Mouse (Mus musculus) kidney, postnatal 14 days (tissue): ENCODE results near the gene Arhgap15.

Source experiments
- DNase-seq: peaks from one replicate; pipeline ENCODE4 v3.0.0; 2022; ENCODE audit warnings: mixed read lengths

The Arhgap15 gene

GRCm38 (mm10) chr2:44192058-44192457 is 443.4 kb downstream of the Arhgap15 start:
- DNase-seq = no peak

DNA sequence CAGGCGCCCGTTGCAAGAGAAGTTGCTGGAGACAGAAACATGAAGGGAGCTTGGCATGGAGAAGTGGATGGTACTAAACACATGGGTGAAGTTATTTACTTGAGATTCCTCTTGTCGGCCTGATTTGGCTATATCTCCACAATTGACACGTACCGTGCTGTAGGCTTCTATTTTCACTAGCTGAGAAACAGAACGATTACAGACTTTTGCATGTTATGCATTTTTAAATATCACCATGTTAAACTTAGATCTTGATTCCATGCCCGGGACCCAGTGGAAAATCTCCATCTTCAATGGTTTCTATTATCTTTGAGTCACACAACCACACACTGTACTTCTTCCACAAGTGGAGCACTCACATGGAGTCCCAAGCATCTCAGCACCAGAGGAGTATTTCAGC is 466.9 kb downstream of the Arhgap15 start:
- no peak for DNase-seq

GRCm38 (mm10) chr2:44217811-44218210 is 469.2 kb downstream of the Arhgap15 start:
- DNase-seq = no peak

DNA sequence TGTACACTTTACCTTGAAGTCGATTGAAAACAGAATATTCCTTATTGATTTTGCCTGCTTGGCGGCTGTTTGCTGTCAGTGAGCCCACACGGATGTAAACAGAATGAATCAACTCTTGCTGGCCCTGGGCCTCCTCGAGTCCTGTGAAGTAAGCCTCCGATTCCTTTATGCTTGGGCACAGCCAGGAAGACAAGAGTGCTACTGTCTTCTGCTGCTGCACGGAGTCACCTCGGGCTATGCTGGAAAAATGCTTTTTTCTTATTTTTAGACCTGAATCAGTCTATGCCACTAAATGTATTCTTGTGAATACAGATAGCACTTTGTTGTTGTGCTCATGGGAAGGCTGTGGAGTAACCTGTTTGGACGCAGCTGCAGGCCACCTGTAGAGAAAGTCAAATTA is 469.7 kb downstream of the Arhgap15 start:
- DNase-seq = no peak

- DNase-seq = no peak
Measured at GRCm38 (mm10) chr2:44221686-44222085, 473.1 kb downstream of the Arhgap15 start.

DNA sequence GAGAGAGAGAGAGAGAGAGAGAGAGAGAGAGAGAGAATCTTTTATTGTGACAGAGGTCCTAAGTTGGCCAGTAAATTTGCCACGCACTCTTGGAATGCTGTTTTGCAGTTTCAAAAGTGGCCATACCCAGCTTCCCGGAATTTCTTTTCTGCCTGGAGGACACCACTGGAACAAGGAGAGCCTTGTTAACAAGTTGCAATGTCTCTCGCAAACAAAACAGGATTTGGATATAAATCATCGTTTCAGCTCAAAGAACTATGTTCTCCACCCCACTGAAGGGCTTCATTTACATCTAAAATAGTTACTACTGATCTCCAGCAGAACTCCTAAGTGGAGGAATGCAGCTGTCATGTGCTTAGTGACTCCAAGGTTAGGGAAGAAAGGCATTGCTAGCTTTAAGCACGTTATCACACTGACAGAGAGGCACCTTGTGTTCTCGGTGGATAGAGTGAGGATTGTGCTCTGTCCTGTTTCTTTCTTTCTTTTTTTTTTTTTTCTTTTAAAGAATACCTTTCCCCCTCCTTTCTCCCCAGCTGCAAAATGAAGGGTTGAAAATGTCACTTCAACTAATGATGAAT is 473.6 kb downstream of the Arhgap15 start:
- DNase-seq = peak; percentile 41

DNA sequence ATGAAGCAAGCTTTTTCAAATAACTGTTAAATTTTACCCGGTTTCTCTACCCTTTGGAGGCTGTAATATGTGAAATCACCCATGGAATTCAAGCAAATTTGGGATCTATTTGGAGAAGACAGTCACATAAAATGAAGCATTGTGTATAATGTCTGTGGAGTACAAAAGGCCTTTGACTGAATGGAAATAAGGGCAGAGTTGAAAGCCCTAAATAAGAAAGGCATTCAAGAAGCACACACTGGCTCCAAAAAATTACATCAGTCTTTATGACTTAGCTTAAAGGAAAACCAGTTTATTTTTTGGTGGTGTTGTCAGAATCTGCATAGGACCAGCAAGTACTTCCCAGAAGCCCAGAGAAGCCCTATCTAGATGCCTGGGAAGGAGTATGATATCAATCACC is 486.2 kb downstream of the Arhgap15 start:
- no peak for DNase-seq

- no peak for DNase-seq
Measured at GRCm38 (mm10) chr2:44241657-44242454, 493.2 kb downstream of the Arhgap15 start.

DNA sequence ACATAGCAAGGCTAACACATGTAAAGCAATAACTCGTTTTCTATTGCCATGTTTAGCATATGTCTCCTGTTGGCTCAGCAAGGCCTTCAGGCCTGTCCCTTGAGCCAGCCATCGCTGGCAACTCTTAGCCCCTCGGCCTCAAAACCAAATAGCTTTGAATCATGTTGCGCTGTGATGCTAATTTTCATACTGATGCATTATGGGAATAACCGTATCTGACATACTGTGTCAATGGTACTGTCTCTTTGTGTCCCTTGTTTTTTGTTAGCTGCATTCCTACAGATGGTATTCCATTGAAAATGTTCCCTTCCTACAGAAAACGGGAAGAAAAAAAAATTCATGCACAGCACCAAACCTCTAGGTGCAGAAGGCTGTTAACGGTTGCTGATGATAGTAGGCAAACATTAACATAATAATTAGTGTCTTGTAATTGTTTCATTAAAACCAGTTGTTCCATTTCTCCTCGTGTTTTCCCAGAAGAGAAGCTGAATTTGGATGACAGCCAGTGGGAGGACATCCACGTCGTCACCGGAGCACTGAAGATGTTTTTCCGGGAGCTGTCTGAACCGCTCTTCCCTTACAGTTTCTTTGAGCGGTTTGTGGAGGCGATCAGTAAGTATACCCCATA is 494.1 kb downstream of the Arhgap15 start:
- DNase-seq = peak; percentile 48

GRCm38 (mm10) chr2:44255343-44255742 is 506.7 kb downstream of the Arhgap15 start:
- DNase-seq = no peak

DNA sequence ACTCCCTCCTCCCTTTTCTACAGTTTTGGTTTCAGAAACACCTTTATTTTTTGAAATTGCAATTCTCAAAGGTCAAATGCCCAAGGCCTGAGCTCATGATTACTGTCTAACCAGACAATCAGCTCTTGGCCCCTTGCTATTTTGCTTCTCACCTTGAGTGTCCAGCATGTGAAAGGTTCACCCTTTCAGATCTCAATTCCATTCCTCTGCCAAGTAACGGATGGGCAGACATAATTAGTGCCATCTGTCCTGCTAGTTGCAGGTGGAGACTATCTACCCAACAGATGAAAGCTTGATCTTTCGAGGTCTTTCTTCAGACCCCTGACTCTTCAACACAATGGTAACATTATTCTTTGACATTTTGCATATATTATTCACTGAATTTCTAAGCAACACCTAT is 509.3 kb downstream of the Arhgap15 start:
- DNase-seq = no peak

DNA sequence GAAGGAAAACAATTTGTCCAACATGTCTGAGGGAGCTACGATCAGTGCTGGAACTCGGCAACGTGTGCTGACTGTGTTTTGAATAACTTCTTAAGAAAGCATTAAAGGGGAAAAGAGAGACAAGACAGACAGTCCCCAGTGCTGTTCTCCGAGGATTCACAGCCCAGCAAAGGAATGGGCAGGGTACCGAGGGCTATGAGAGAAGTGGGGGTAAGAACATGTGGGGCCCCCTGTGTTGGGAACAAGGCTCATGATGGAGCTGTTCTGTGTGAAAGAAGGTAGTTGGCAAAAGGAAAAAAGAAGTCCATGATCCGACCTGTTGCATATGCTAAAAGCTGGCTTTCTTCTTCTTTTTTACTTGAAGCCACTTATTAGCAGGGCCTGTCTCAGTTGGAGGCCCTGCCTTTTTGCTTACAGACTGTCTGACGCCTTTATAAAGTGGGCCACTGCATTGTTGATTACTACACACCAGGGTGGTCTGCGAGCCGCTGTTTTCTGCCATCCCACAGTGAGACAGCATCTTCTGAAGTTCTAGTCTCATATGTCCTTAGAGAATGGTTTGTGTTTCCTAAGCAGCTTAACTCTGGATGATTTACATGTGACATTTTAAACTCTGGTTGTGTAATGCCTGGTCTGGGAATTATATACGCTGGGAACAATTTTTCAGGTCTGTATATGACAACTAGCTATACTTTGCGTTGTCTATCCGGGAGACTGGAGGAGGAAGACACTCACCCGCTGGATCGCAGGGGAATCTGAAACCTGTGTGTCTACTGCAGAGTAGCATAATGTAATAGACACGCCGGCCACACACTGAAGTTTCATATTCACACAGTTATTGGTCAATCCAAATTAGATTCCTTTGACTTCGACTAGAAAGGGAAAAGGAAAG is 523.1 kb downstream of the Arhgap15 start:
- no peak for DNase-seq

GRCm38 (mm10) chr2:44272606-44273005 is 524.0 kb downstream of the Arhgap15 start:
- no peak for DNase-seq

GRCm38 (mm10) chr2:44274425-44274824 is 525.8 kb downstream of the Arhgap15 start:
- DNase-seq = no peak

DNA sequence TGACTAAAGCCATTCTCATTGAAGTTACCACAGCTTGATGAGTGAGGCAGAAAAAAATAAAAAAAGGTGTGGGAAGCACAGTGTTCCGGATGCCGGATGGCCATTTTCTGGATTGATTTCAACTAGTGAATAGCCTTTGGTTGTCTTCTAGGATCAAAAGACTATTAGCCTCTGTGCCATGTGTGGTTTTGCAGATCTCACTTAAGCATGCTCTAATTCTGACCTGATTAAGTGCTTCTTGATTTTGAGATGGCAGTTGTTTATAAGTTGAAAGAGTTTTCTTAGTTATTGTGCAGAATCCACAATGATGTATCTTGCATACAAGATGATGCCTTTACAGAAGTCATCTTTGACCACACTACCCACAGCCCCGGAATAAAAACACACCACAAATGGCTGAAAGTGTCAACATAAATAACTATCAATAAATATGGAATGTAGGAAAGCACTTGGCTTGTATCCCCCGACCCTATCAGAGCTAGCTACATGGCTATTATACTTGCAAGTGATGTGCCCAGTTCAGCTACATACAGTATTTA is 537.6 kb downstream of the Arhgap15 start:
- DNase-seq = no peak

DNA sequence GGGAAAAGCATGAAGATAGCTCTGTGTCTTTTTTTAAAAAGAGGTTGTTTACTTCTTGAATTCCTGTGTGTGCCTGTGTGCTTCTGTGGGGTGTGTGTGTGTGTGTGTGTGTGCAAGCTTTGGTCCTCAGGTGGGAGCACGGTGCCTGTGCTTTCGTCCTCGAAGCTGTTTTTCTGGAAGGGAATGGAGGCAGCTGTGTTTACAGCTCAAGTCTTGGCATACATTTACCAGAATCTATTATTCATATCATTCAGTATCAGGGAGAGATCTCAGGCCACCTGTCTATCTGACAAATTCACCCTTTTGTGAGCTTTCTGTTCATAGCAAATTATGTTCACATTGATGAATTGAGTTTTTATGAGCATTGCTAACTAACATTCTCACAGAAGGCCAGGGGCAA is 550.5 kb downstream of the Arhgap15 start:
- no peak for DNase-seq

DNA sequence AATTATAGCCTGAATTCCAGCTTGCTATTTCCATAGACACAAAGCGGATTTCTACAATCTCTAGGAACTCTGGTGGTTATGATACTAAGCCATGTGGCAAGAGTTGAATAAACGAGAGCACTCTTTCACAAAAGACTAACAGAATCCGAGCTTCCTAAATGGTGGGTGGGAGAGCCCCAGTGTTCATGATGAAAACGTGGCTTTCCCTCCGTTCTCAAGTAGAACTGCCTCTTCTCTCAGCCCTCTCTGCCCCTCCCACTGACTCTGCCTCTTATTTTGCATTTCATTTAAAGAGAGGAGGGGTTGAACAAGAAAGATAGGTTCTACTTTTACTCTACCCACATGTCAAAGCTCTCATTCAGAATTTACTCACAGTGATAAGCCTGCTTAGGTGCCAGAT is 551.3 kb downstream of the Arhgap15 start:
- DNase-seq = no peak

GRCm38 (mm10) chr2:44300466-44300865 is 551.8 kb downstream of the Arhgap15 start:
- DNase-seq = no peak

DNA sequence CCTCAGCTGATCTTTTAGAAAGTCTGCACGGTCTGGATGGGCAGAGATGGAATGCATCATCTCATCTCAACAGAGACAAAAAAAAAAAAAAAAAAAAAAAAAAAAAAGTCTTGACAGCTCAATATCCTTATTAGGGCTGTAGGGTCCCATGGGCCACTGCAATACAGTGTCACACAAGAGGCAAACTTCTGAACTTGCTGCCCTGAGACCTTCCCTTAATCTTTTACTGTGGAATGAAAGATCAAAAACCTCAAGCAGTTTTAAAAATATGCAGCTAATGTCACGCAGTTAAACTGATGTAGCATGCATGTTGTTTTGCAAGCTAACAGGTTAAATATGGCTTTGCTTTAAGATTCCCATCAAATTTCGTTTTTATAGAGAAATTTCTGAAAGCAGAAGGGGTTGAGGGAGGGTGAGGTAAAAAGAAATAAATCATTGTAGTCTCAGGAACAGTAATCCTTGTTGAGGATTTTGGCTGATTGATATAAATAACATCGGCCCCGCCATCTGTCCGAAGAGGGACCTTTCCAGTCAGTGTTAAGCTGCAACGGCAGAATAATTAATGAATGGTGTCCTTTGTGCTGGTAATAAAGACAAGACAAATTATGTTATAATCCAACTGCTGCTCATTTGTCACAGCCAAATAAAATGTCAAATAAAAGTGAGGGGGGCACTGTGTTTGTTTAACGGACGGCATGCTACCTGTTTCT is 555.8 kb downstream of the Arhgap15 start:
- DNase-seq = peak; percentile 53

DNA sequence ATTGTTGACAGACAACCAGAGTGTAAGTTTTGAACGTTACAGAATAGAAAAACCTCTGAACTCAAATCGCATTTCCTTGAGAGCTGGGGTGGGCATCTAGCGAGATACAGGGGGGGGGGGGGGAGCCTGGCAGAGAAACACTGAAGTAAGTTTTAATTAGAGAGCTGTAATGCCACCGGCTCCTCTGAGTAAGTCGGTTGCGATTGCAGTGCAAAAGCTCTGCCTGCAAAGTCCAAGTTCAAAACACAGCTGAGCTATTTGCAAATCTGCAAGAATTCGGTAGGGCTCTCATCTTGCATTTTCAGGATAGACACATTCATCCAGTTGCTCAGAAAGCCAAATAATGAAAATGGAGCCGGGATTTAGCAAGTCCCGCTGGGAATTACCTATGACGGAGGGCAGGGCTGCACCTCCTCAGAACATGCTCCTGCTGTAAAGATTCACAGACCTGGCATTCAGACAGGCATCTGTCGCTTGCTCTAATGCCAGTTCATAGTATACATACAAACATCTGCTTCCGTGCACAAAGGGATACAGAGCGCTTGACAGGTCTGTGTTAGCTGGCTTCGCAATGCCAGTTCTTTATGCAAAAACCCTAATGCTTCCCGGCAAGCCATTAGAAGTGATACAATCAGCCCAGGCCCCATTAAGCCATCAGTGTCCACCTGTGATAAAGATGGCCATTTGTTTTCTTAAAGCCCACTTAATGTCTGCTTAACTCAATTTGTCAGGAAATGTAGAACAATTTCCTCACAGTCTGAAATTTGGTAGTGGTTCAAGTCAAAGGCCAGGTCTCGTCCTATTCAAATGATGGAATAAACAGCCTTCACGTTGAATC is 556.6 kb downstream of the Arhgap15 start:
- DNase-seq = no peak

DNA sequence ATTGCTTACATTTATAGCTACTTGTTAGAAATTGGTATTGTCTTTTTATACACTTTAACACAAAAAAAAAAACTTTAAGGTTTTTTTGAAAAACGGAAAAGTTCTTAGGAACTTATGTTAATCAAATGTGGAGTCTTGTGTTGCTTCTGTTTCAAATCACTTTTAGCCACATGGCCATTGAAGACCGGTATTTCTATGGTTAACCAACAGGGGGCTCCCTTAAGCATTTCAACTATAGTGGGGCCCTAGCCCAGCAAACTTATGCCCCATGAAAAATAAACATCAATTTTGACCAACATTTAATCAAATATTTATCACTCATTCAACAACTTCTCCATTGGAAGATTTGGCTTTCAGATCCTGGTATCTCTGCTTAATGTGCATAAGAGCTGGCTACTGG is 557.5 kb downstream of the Arhgap15 start:
- no peak for DNase-seq
